In genomic region chr2:156862041-156862717, GRCm38 (mm10) we compare ENCODE assay signal across 8 mouse cellular contexts. TPM values are rescaled to one million over a fixed set of nuclear protein-coding genes. Genes with fewer than 3 reads are reported as not detected.
DNase-seq lines count a peak whose midpoint lies in the region; ATAC-seq and TF ChIP-seq lines count a peak whose summit lies in the region.

No protein-coding gene starts in this region.

- DNase-seq in cerebellum, adult 9-11 months = peak; percentile 65
- no peak for DNase-seq in cerebellum, adult 8-10 months
- DNase-seq in B cell, adult 2 months = peak; percentile 26 to 34
- DNase-seq in lung, postnatal 4 days = peak; percentile 56
- DNase-seq in testis, postnatal 10 days (ENCODE audit: low spot score) = peak; percentile 67

- H3K4me1 ChIP-seq in bone marrow macrophage, adult 2 months (ENCODE audit: control insufficient read depth, insufficient read depth, low read length) = peaks cover 23% of the 10 kb centered on the region
- peaks cover 38% of the 10 kb centered on the region for H3K4me1 ChIP-seq in heart, embryonic 12.5 days (replicated peaks)
- H3K4me1 ChIP-seq in kidney, embryonic 16.5 days (ENCODE audit: insufficient read depth, low read length) = peaks cover 17% of the 10 kb centered on the region

- H3K27ac ChIP-seq in bone marrow macrophage, adult 2 months (ENCODE audit: insufficient read depth, low read depth, low read length) = peak overlapping the region; percentile 87
- peak overlapping the region; percentile 93 for H3K27ac ChIP-seq in heart, embryonic 12.5 days (ENCODE audit: poor library complexity, severe bottlenecking)
- H3K27ac ChIP-seq in kidney, embryonic 16.5 days (ENCODE audit: low read length) = peak overlapping the region; percentile 96

- H3K4me2 ChIP-seq in heart, embryonic 12.5 days = peak overlapping the region; percentile 83
- H3K4me2 ChIP-seq in kidney, embryonic 16.5 days (replicated peaks; ENCODE audit: low read depth, low read length) = peak overlapping the region; percentile 77

- H3K9me3 ChIP-seq in heart, embryonic 12.5 days (replicated peaks) = no peaks in the 10 kb centered on the region
- no peaks in the 10 kb centered on the region for H3K9me3 ChIP-seq in kidney, embryonic 16.5 days (ENCODE audit: low read length)

- TF ChIP-seq CTCF in bone marrow macrophage, adult 2 months (IDR thresholded peaks at IDR 0.05; ENCODE audit: low read depth, low read length) = no peak

- no peak for TF ChIP-seq POLR2A in bone marrow macrophage, adult 2 months (IDR thresholded peaks at IDR 0.05; ENCODE audit: borderline replicate concordance, low read depth, low read length)

- H3K36me3 ChIP-seq in heart, embryonic 12.5 days = peaks cover 27% of the 10 kb centered on the region
- H3K36me3 ChIP-seq in kidney, embryonic 16.5 days (ENCODE audit: insufficient read depth, low read length) = peaks cover 22% of the 10 kb centered on the region

- under 1% methylated on average over 19 of the region's 19 CpGs for WGBS in heart, embryonic 12.5 days
- WGBS in kidney, embryonic 16.5 days = 0% methylated on average over 19 of the region's 19 CpGs

- H3K4me3 ChIP-seq in bone marrow macrophage, adult 2 months (ENCODE audit: insufficient read depth, low read length) = peak overlapping the region; percentile 86
- peak overlapping the region; percentile 96 for H3K4me3 ChIP-seq in heart, embryonic 12.5 days
- peak overlapping the region; percentile 84 for H3K4me3 ChIP-seq in kidney, embryonic 16.5 days (ENCODE audit: low read length)

- H3K9ac ChIP-seq in heart, embryonic 12.5 days = peak overlapping the region; percentile 84
- H3K9ac ChIP-seq in kidney, embryonic 16.5 days (replicated peaks; ENCODE audit: low read length) = peak overlapping the region; percentile 73

- ATAC-seq in heart, embryonic 12.5 days (ENCODE audit: insufficient number of reproducible peaks, low FRiP score) = 0 out of 2 replicates have a peak, but pooled peaks have one; percentile 2
- peak; percentile 25; the same call in 1 of the 2 replicates for ATAC-seq in kidney, embryonic 16.5 days (ENCODE audit: low FRiP score, low TSS enrichment)

- no peaks in the 10 kb centered on the region for H3K27me3 ChIP-seq in heart, embryonic 12.5 days (replicated peaks)
- no peaks in the 10 kb centered on the region for H3K27me3 ChIP-seq in kidney, embryonic 16.5 days (ENCODE audit: insufficient read depth, low read length)

RNA-seq across cellular contexts. Expression of gene Rab5if, which starts 0.7 kb away (rescaled TPM):
- 162 and 175 TPM in 2 replicates for polyA plus RNA-seq in bone marrow macrophage, adult 2 months (2012; ENCODE audit: insufficient read depth, insufficient read length, missing spikeins)
- polyA plus RNA-seq in heart, embryonic 12.5 days (2016; fragmentation: Nextera tagmentation; extraction: Ambion mirVana) = 193 and 203 TPM in 2 replicates
- polyA plus RNA-seq in kidney, embryonic 16.5 days (2015; fragmentation: Nextera tagmentation; extraction: Ambion mirVana) = 167 and 168 TPM in 2 replicates

RNA-seq across cellular contexts. Expression of gene 4930518I15Rik, which starts 4.4 kb away (rescaled TPM):
- 6.4 and 7.1 TPM in 2 replicates for polyA plus RNA-seq in bone marrow macrophage, adult 2 months (2012; ENCODE audit: insufficient read depth, insufficient read length, missing spikeins)
- 3.5 and 4.5 TPM in 2 replicates for polyA plus RNA-seq in heart, embryonic 12.5 days (2016; fragmentation: Nextera tagmentation; extraction: Ambion mirVana)
- 8.0 and 9.9 TPM in 2 replicates for polyA plus RNA-seq in kidney, embryonic 16.5 days (2015; fragmentation: Nextera tagmentation; extraction: Ambion mirVana)

RNA-seq across cellular contexts. Expression of gene Tgif2, which starts 22.4 kb away (rescaled TPM):
- not detected in 2 replicates for polyA plus RNA-seq in bone marrow macrophage, adult 2 months (2012; ENCODE audit: insufficient read depth, insufficient read length, missing spikeins)
- polyA plus RNA-seq in heart, embryonic 12.5 days (2016; fragmentation: Nextera tagmentation; extraction: Ambion mirVana) = 42.8 and 43.1 TPM in 2 replicates
- polyA plus RNA-seq in kidney, embryonic 16.5 days (2015; fragmentation: Nextera tagmentation; extraction: Ambion mirVana) = 69.5 and 71.1 TPM in 2 replicates

RNA-seq across cellular contexts. Expression of gene Sla2, which starts 24.8 kb away (rescaled TPM):
- not detected in 2 replicates for polyA plus RNA-seq in bone marrow macrophage, adult 2 months (2012; ENCODE audit: insufficient read depth, insufficient read length, missing spikeins)
- 0.55 and 0.65 TPM in 2 replicates for polyA plus RNA-seq in heart, embryonic 12.5 days (2016; fragmentation: Nextera tagmentation; extraction: Ambion mirVana)
- polyA plus RNA-seq in kidney, embryonic 16.5 days (2015; fragmentation: Nextera tagmentation; extraction: Ambion mirVana) = 0.14 and 0.36 TPM in 2 replicates

Comparison
In these comparisons a context has a peak if more than half of its experiments do, and no peak if none do; other contexts are left out.
1. RNA of gene Tgif2, which starts 22.4 kb away (polyA plus RNA-seq): 69.5 to 71.1 TPM in kidney, embryonic 16.5 days and 42.8 to 43.1 TPM in heart, embryonic 12.5 days; not detected in bone marrow macrophage, adult 2 months; every median in the first group is over 10 times any median in the second.
2. Peak in every context shown above with its lines, with median percentiles within 50 percentile points of each other: H3K27ac ChIP-seq and H3K4me3 ChIP-seq.